Mouse (Mus musculus) layer of hippocampus, adult 9-11 months (tissue): ENCODE results near the gene Fam216a.
A peak's percentile ranks its signal among the peaks of the same experiment; 100 is the strongest.
"Not testable (repeated sequence)": the region's sequence is repeated elsewhere in the genome, so short reads cannot be mapped to it uniquely, and the experiment has no call there.

Experiments
- DNase-seq: peaks from one replicate; pipeline ENCODE4 v3.0.0; 2022

Gene Fam216a

GRCm38 (mm10) chr5:122372192-122372769 is at the start of gene Fam216a:
Gene Fam216a (minus strand): TSS chr5:122372364.
- peak; percentile 99 for DNase-seq

GRCm38 (mm10) chr5:122421271-122422068 is 49.3 kb upstream of the Fam216a start, which contains the start of gene Anapc7:
Gene Anapc7 (plus strand): TSS chr5:122421693.
- DNase-seq: no peak

GRCm38 (mm10) chr5:122420676-122421075 is 48.5 kb upstream of the Fam216a start:
- DNase-seq: not testable (repeated sequence)

GRCm38 (mm10) chr5:122415465-122415864 is 43.3 kb upstream of the Fam216a start:
- DNase-seq: no peak

GRCm38 (mm10) chr5:122414351-122414750 is 42.2 kb upstream of the Fam216a start:
- no peak for DNase-seq

GRCm38 (mm10) chr5:122412826-122413225 is 40.7 kb upstream of the Fam216a start:
- DNase-seq: no peak

- no peak for DNase-seq
Measured at GRCm38 (mm10) chr5:122411892-122412291, 39.7 kb upstream of the Fam216a start.

- no peak for DNase-seq
Measured at GRCm38 (mm10) chr5:122409692-122410645, 37.8 kb upstream of the Fam216a start.

GRCm38 (mm10) chr5:122405537-122405936 is 33.4 kb upstream of the Fam216a start:
- no peak for DNase-seq

GRCm38 (mm10) chr5:122403362-122403761 is 31.2 kb upstream of the Fam216a start:
- no peak for DNase-seq

- DNase-seq: peak; percentile 82
Measured at GRCm38 (mm10) chr5:122402772-122403171, 30.6 kb upstream of the Fam216a start.

- no peak for DNase-seq
Measured at GRCm38 (mm10) chr5:122402160-122402559, 30.0 kb upstream of the Fam216a start.

- no peak for DNase-seq
Measured at GRCm38 (mm10) chr5:122401303-122401640, 29.1 kb upstream of the Fam216a start.

GRCm38 (mm10) chr5:122400628-122401302 is 28.6 kb upstream of the Fam216a start:
- peak; percentile 72 for DNase-seq

- DNase-seq: no peak
Measured at GRCm38 (mm10) chr5:122399871-122400270, 27.7 kb upstream of the Fam216a start.

- no peak for DNase-seq
Measured at GRCm38 (mm10) chr5:122397495-122397894, 25.3 kb upstream of the Fam216a start.

- no peak for DNase-seq
Measured at GRCm38 (mm10) chr5:122396791-122397190, 24.6 kb upstream of the Fam216a start.

- no peak for DNase-seq
Measured at GRCm38 (mm10) chr5:122393887-122394286, 21.7 kb upstream of the Fam216a start.

GRCm38 (mm10) chr5:122392227-122393004 is 20.3 kb upstream of the Fam216a start:
- no peak for DNase-seq

- peak; percentile 90 for DNase-seq
Measured at GRCm38 (mm10) chr5:122391786-122392180, 19.6 kb upstream of the Fam216a start, which contains the start of gene Arpc3. Gene Arpc3 (plus strand): TSS chr5:122391878.

- DNase-seq: no peak
Measured at GRCm38 (mm10) chr5:122391178-122391785, 19.1 kb upstream of the Fam216a start.
